Mouse (Mus musculus) olfactory bulb, adult 2 months (tissue): ENCODE measurements around the gene Pmpcb. TPM values are rescaled to one million over a fixed set of nuclear protein-coding genes. Genes with fewer than 3 reads are reported as not detected.
A peak's percentile ranks its signal among the peaks of the same experiment; 100 is the strongest.

Experiments
- H3K27ac ChIP-seq: fragments of 200-500 bp; 2 replicates; pipeline ENCODE4 v1.5.1; 2012; ENCODE audit warnings: low read depth, low read length; ENCODE audit not compliant: insufficient read depth
- H3K4me1 ChIP-seq: fragments of 200-500 bp; 2 replicates; pipeline ENCODE4 v1.6.1; 2012; ENCODE audit warnings: low read length; ENCODE audit not compliant: control insufficient read depth, insufficient read depth
- H3K4me3 ChIP-seq: fragments of 200-500 bp; 2 replicates; pipeline ENCODE4 v1.5.1; 2012; ENCODE audit warnings: mild to moderate bottlenecking, low read depth, low read length, moderate library complexity; ENCODE audit not compliant: insufficient read depth
- CTCF ChIP-seq: fragments of 200-500 bp; IDR thresholded peaks from 2 replicates; pipeline ENCODE4 v1.5.1; 2012; ENCODE audit warnings: low read depth, mild to moderate bottlenecking, low read length, moderate library complexity; ENCODE audit not compliant: insufficient read depth
- POLR2A ChIP-seq: fragments of 200-500 bp; IDR thresholded peaks from 2 replicates; pipeline ENCODE4 v1.6.1; 2012; ENCODE audit warnings: mild to moderate bottlenecking, low read depth, low read length, moderate library complexity; ENCODE audit not compliant: insufficient read depth
- WGBS: fragments of 180-500 bp; shearing (Covaris S2); methylation state at CpG from one replicate; pipeline ENCODE4 v1.1.7; 2018; 5-methylcytosine and 5-hydroxymethylcytosine counted together
- polyA plus RNA-seq: library from polyadenylated mRNA; stranded (reverse); fragments of >200 nt; gene quantifications from 2 replicates; pipeline ENCODE4 v1.2.4, GENCODE M21; 2012; ENCODE audit warnings: low replicate concordance; ENCODE audit not compliant: missing spikeins, insufficient read depth, insufficient read length

The Pmpcb gene
- polyA plus RNA-seq, 1 experiment: not detected

GRCm38 (mm10) chr5:21719209-21719608, 17.7 kb upstream of the Pmpcb start:
- Histone ChIP-seq H3K4me1 (no peaks in the 10 kb centered on the region), H3K27ac (no peak overlapping the region), H3K4me3 (no peak overlapping the region)
- WGBS: 96% methylated on average over 2 of the region's 2 CpGs
- TF ChIP-seq POLR2A: no peak
- TF ChIP-seq CTCF: no peak

GRCm38 (mm10) chr5:21724427-21724826, 12.5 kb upstream of the Pmpcb start:
- no peak overlapping the region for H3K4me3 ChIP-seq
- no peak for TF ChIP-seq POLR2A
- no peak for TF ChIP-seq CTCF
- peak overlapping the region; percentile 62; the same call in 1 of the 2 replicates for H3K27ac ChIP-seq
- no peaks in the 10 kb centered on the region for H3K4me1 ChIP-seq
- 50% methylated on average over 1 of the region's 1 CpGs for WGBS

- 23% methylated on average over 7 of the region's 7 CpGs for WGBS
- Histone ChIP-seq H3K27ac (no peak overlapping the region), H3K4me3 (no peak overlapping the region), H3K4me1 (no peaks in the 10 kb centered on the region)
- no peak for TF ChIP-seq POLR2A
Observed at GRCm38 (mm10) chr5:21724872-21725271, 12.1 kb upstream of the Pmpcb start.

GRCm38 (mm10) chr5:21729107-21729506, 7.8 kb upstream of the Pmpcb start:
- Histone ChIP-seq H3K27ac (no peak overlapping the region), H3K4me3 (no peak overlapping the region), H3K4me1 (peaks cover 4% of the 10 kb centered on the region; the same call in 1 of the 2 replicates)
- WGBS: 90% methylated on average over 5 of the region's 5 CpGs
- no peak for TF ChIP-seq POLR2A
- no peak for TF ChIP-seq CTCF

- H3K4me3 ChIP-seq: no peak overlapping the region
- peak overlapping the region; percentile 37; the same call in 1 of the 2 replicates for H3K27ac ChIP-seq
- WGBS: 39% methylated on average over 3 of the region's 3 CpGs
- peaks cover 7% of the 10 kb centered on the region; the same call in 1 of the 2 replicates for H3K4me1 ChIP-seq
- TF ChIP-seq POLR2A: no peak
- TF ChIP-seq CTCF: no peak
Observed at GRCm38 (mm10) chr5:21732177-21732911, 4.6 kb upstream of the Pmpcb start.

- Histone ChIP-seq H3K4me1 (peaks cover 7% of the 10 kb centered on the region; the same call in 1 of the 2 replicates), H3K27ac (peak overlapping the region; percentile 37; the same call in 1 of the 2 replicates), H3K4me3 (no peak overlapping the region)
- WGBS: 11% methylated on average over 8 of the region's 8 CpGs
- TF ChIP-seq POLR2A (no peak), CTCF (no peak)
Observed at GRCm38 (mm10) chr5:21732930-21733329, 4.0 kb upstream of the Pmpcb start.

GRCm38 (mm10) chr5:21735100-21735499, 1.8 kb upstream of the Pmpcb start:
- Histone ChIP-seq H3K27ac (no peak overlapping the region), H3K4me3 (peak overlapping the region; percentile 23; the same call in 1 of the 2 replicates), H3K4me1 (peaks cover 7% of the 10 kb centered on the region; the same call in 1 of the 2 replicates)
- 74% methylated on average over 20 of the region's 20 CpGs for WGBS
- TF ChIP-seq POLR2A (no peak), CTCF (no peak)

- H3K4me3 ChIP-seq: peak overlapping the region; percentile 21; the same call in 1 of the 2 replicates
- H3K4me1 ChIP-seq: peaks cover 7% of the 10 kb centered on the region; the same call in 1 of the 2 replicates
- no peak overlapping the region for H3K27ac ChIP-seq
- TF ChIP-seq CTCF (no peak), POLR2A (no peak)
- WGBS: 30% methylated on average over 10 of the region's 10 CpGs
Observed at GRCm38 (mm10) chr5:21735584-21735983, 1.4 kb upstream of the Pmpcb start.

- no peak overlapping the region for H3K27ac ChIP-seq
- peaks cover 7% of the 10 kb centered on the region; the same call in 1 of the 2 replicates for H3K4me1 ChIP-seq
- TF ChIP-seq CTCF (no peak), POLR2A (no peak)
- 84% methylated on average over 11 of the region's 11 CpGs for WGBS
- no peak overlapping the region for H3K4me3 ChIP-seq
Observed at GRCm38 (mm10) chr5:21736046-21736445, 895 bp upstream of the Pmpcb start.
